Mouse (Mus musculus): Measurements from ENCODE around the gene Ip6k1. TPM values are rescaled to one million over a fixed set of nuclear protein-coding genes. Genes with fewer than 3 reads are reported as not detected.

Gene Ip6k1
- polyA plus RNA-seq, 1 experiment from 2014 or later, result 52.0 TPM

DNA sequence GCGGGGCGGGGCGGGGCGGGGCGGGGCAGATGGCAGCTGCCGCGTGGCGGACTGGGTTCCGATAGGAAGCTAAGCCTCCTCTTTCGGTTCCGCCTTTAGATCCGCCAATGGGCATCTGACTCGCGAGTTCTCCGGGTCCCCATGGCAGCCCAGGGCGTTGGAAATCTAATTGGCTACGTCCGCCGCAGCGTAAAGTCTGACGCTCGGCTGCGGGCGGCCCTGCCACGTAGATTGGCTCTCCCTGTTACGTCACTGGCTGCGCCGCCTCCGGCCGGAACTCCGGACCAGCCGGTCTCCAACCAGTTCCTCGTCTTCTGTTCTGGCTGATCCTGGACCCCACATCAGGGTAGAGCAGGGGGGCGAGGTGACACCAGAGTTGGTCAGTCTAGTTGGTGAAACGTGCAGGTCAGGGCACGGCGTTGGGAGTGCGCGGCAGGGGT, 46.7 kb downstream of the Ip6k1 start, which contains the start of gene Gmppb:
Gene Gmppb, plus strand, starts transcription at position 227 of the 440 bp plus-strand sequence.
- no peaks in the 10 kb centered on the region for H3K9me3 ChIP-seq (ENCODE audit: low read length)
- H3K9ac ChIP-seq (replicated peaks; ENCODE audit: low read depth), result peak within 1 kb of the TSS; percentile 76
- peaks cover 14% of the 10 kb centered on the region for H3K36me3 ChIP-seq (ENCODE audit: insufficient read depth, low read length)
- H3K27ac ChIP-seq (ENCODE audit: low read length), result peak within 1 kb of the TSS; percentile 79
- no peaks in the 10 kb centered on the region for H3K27me3 ChIP-seq (replicated peaks; ENCODE audit: insufficient read depth, low read length)
- DNase-seq (ENCODE audit: low spot score) (peak; percentile 100), ATAC-seq (peak; percentile 96)
- peak within 1 kb of the TSS; percentile 90 for H3K4me2 ChIP-seq (replicated peaks; ENCODE audit: low read depth, low read length)
- H3K4me3 ChIP-seq (ENCODE audit: low read depth, low read length), result peak within 1 kb of the TSS; percentile 65
- whole genome bisulfite sequencing, result 3% methylated on average over 28 of the region's 39 CpGs
- H3K4me1 ChIP-seq (ENCODE audit: insufficient read depth, low read depth, low read length), result peaks cover 7% of the 10 kb centered on the region; the same call in 1 of the 2 replicates
- no peak for TF ChIP-seq EP300 (IDR thresholded peaks at IDR 0.05)
- TF ChIP-seq CTCF (IDR thresholded peaks at IDR 0.05), result no peak

- Histone ChIP-seq H3K27ac (ENCODE audit: low read length) (peak overlapping the region; percentile 64; the same call in 1 of the 2 replicates), H3K36me3 (ENCODE audit: insufficient read depth, low read length) (peaks cover 13% of the 10 kb centered on the region), H3K4me2 (replicated peaks; ENCODE audit: low read depth, low read length) (peak overlapping the region; percentile 90), H3K4me1 (ENCODE audit: insufficient read depth, low read depth, low read length) (peaks cover 7% of the 10 kb centered on the region; the same call in 1 of the 2 replicates), H3K9ac (replicated peaks; ENCODE audit: low read depth) (peak overlapping the region; percentile 76), H3K27me3 (replicated peaks; ENCODE audit: insufficient read depth, low read length) (no peaks in the 10 kb centered on the region), H3K4me3 (ENCODE audit: low read depth, low read length) (peak overlapping the region; percentile 65), H3K9me3 (ENCODE audit: low read length) (no peaks in the 10 kb centered on the region)
- WGBS, result 40% methylated on average over 15 of the region's 15 CpGs
- no peak for TF ChIP-seq CTCF (IDR thresholded peaks at IDR 0.05)
- TF ChIP-seq EP300 (IDR thresholded peaks at IDR 0.05), result no peak
- ATAC-seq (no peak), DNase-seq (ENCODE audit: low spot score) (no peak)
Measured at GRCm38 (mm10) chr9:108049561-108050251, 47.4 kb downstream of the Ip6k1 start.

GRCm38 (mm10) chr9:108051184-108051930, 49.1 kb downstream of the Ip6k1 start:
- Histone ChIP-seq H3K27me3 (replicated peaks; ENCODE audit: insufficient read depth, low read length) (no peaks in the 10 kb centered on the region), H3K9ac (replicated peaks; ENCODE audit: low read depth) (no peak overlapping the region), H3K4me3 (ENCODE audit: low read depth, low read length) (no peak overlapping the region), H3K36me3 (ENCODE audit: insufficient read depth, low read length) (peaks cover 5% of the 10 kb centered on the region; the same call in 1 of the 2 replicates), H3K9me3 (ENCODE audit: low read length) (no peaks in the 10 kb centered on the region), H3K27ac (ENCODE audit: low read length) (no peak overlapping the region), H3K4me2 (replicated peaks; ENCODE audit: low read depth, low read length) (no peak overlapping the region), H3K4me1 (ENCODE audit: insufficient read depth, low read depth, low read length) (peaks cover 7% of the 10 kb centered on the region; the same call in 1 of the 2 replicates)
- no peak for TF ChIP-seq CTCF (IDR thresholded peaks at IDR 0.05)
- TF ChIP-seq EP300 (IDR thresholded peaks at IDR 0.05), result no peak
- WGBS, result 92% methylated on average over 15 of the region's 15 CpGs
- no peak for DNase-seq (ENCODE audit: low spot score)
- ATAC-seq, result no peak

GRCm38 (mm10) chr9:108051931-108052220, 49.6 kb downstream of the Ip6k1 start:
- no peak for ATAC-seq
- 83% methylated on average over 4 of the region's 4 CpGs for WGBS
- no peak overlapping the region for H3K4me2 ChIP-seq (replicated peaks; ENCODE audit: low read depth, low read length)
- no peaks in the 10 kb centered on the region for H3K27me3 ChIP-seq (replicated peaks; ENCODE audit: insufficient read depth, low read length)
- H3K4me1 ChIP-seq (ENCODE audit: insufficient read depth, low read depth, low read length), result peaks cover 7% of the 10 kb centered on the region; the same call in 1 of the 2 replicates
- TF ChIP-seq EP300 (IDR thresholded peaks at IDR 0.05) (no peak), CTCF (IDR thresholded peaks at IDR 0.05) (no peak)
- no peak overlapping the region for H3K4me3 ChIP-seq (ENCODE audit: low read depth, low read length)
- H3K9me3 ChIP-seq (ENCODE audit: low read length), result no peaks in the 10 kb centered on the region
- DNase-seq (ENCODE audit: low spot score), result no peak
- H3K36me3 ChIP-seq (ENCODE audit: insufficient read depth, low read length), result peaks cover 10% of the 10 kb centered on the region; the same call in 1 of the 2 replicates
- H3K27ac ChIP-seq (ENCODE audit: low read length), result no peak overlapping the region
- H3K9ac ChIP-seq (replicated peaks; ENCODE audit: low read depth), result no peak overlapping the region

GRCm38 (mm10) chr9:108052411-108052810, 50.1 kb downstream of the Ip6k1 start:
- DNase-seq (ENCODE audit: low spot score) (no peak), ATAC-seq (no peak)
- Histone ChIP-seq H3K27me3 (replicated peaks; ENCODE audit: insufficient read depth, low read length) (no peaks in the 10 kb centered on the region), H3K9me3 (ENCODE audit: low read length) (no peaks in the 10 kb centered on the region), H3K9ac (replicated peaks; ENCODE audit: low read depth) (no peak overlapping the region), H3K36me3 (ENCODE audit: insufficient read depth, low read length) (peaks cover 12% of the 10 kb centered on the region; the same call in 1 of the 2 replicates), H3K4me2 (replicated peaks; ENCODE audit: low read depth, low read length) (no peak overlapping the region), H3K27ac (ENCODE audit: low read length) (no peak overlapping the region), H3K4me3 (ENCODE audit: low read depth, low read length) (no peak overlapping the region), H3K4me1 (ENCODE audit: insufficient read depth, low read depth, low read length) (peaks cover 7% of the 10 kb centered on the region; the same call in 1 of the 2 replicates)
- 75% methylated on average over 7 of the region's 7 CpGs for WGBS
- TF ChIP-seq EP300 (IDR thresholded peaks at IDR 0.05) (no peak), CTCF (IDR thresholded peaks at IDR 0.05) (no peak)
